ENCODE assay signal across 8 mouse cellular contexts in genomic region chr3:68713550-68713949, GRCm38 (mm10). TPM values are rescaled to one million over a fixed set of nuclear protein-coding genes. Genes with fewer than 3 reads are reported as not detected.
DNase-seq lines count a peak whose midpoint lies in the region; ATAC-seq and TF ChIP-seq lines count a peak whose summit lies in the region.

No protein-coding gene starts in this region.

- no peaks in the 10 kb centered on the region for H3K27me3 ChIP-seq in heart, embryonic 15.5 days
- H3K27me3 ChIP-seq in stomach, embryonic 14.5 days (ENCODE audit: control insufficient read depth, insufficient read depth, low read length) = no peaks in the 10 kb centered on the region

- no peak overlapping the region for H3K9ac ChIP-seq in heart, embryonic 15.5 days
- H3K9ac ChIP-seq in stomach, embryonic 14.5 days (replicated peaks; ENCODE audit: low read depth, low read length) = no peak overlapping the region

- no peaks in the 10 kb centered on the region for H3K9me3 ChIP-seq in heart, embryonic 15.5 days (replicated peaks)
- no peaks in the 10 kb centered on the region for H3K9me3 ChIP-seq in stomach, embryonic 14.5 days (ENCODE audit: control insufficient read depth, low read depth, low read length)

- WGBS in heart, embryonic 15.5 days = 4% methylated on average over 7 of the region's 7 CpGs
- 8% methylated on average over 7 of the region's 7 CpGs for WGBS in stomach, embryonic 14.5 days

- no peak overlapping the region for H3K4me3 ChIP-seq in layer of hippocampus, adult 2 months
- peak overlapping the region; percentile 29 for H3K4me3 ChIP-seq in heart, embryonic 15.5 days
- H3K4me3 ChIP-seq in stomach, embryonic 14.5 days (ENCODE audit: low read depth, low read length) = no peak overlapping the region

- H3K36me3 ChIP-seq in heart, embryonic 15.5 days = no peaks in the 10 kb centered on the region
- no peaks in the 10 kb centered on the region for H3K36me3 ChIP-seq in stomach, embryonic 14.5 days (ENCODE audit: control insufficient read depth, insufficient read depth, low read length)

- peak overlapping the region; percentile 46 for H3K4me2 ChIP-seq in heart, embryonic 15.5 days
- H3K4me2 ChIP-seq in stomach, embryonic 14.5 days (replicated peaks; ENCODE audit: low read depth, low read length) = peak overlapping the region; percentile 16; the same call in 1 of the 2 replicates

- DNase-seq in layer of hippocampus, adult 2 months (ENCODE audit: low spot score in 2 of 2) = peak in 1 of 2 experiments; percentile 58
- no peak for DNase-seq in layer of hippocampus, adult 9-10 months (ENCODE audit: low spot score)
- peak; percentile 51 for DNase-seq in embryo, embryonic 11.5 days (ENCODE audit: low read depth, low spot score)
- peak; percentile 81 to 84 for DNase-seq in kidney, postnatal 4 days
- DNase-seq in lung, postnatal 36 days = peak; percentile 75

- no peaks in the 10 kb centered on the region for H3K4me1 ChIP-seq in heart, embryonic 15.5 days (replicated peaks)
- H3K4me1 ChIP-seq in stomach, embryonic 14.5 days (ENCODE audit: control insufficient read depth, insufficient read depth, low read length) = no peaks in the 10 kb centered on the region

- ATAC-seq in activated CD4-positive, CD25-positive, alpha-beta regulatory T cell, adult 4 months = peak; percentile 44
- ATAC-seq in heart, embryonic 15.5 days (replicated peaks; ENCODE audit: insufficient number of reproducible peaks, insufficient read depth, low FRiP score, low read depth) = no peak
- no peak for ATAC-seq in stomach, embryonic 14.5 days (ENCODE audit: insufficient number of reproducible peaks, insufficient read depth, low FRiP score, low read depth)

- peak; percentile 92 for TF ChIP-seq CTCF in layer of hippocampus, adult 2 months (conservative IDR thresholded peaks at IDR 0.05)

- H3K27ac ChIP-seq in layer of hippocampus, adult 2 months = no peak overlapping the region
- no peak overlapping the region for H3K27ac ChIP-seq in heart, embryonic 15.5 days
- no peak overlapping the region for H3K27ac ChIP-seq in stomach, embryonic 14.5 days (ENCODE audit: low read length)

RNA-seq across cellular contexts. Expression of gene Il12a, which starts 23.1 kb away (rescaled TPM):
- 1 to 10 TPM; 1.0 to 1.3 TPM for total RNA-seq in layer of hippocampus, adult 2 months (2021)
- not detected for polyA plus RNA-seq in activated CD4-positive, CD25-positive, alpha-beta regulatory T cell, adult 4 months (2017; shearing (Covaris generic))
- 0.15 TPM in 1 of 2 replicates, not detected in the other for polyA plus RNA-seq in heart, embryonic 15.5 days (2015; fragmentation: Nextera tagmentation; extraction: Ambion mirVana)
- not detected in 2 replicates for polyA plus RNA-seq in stomach, embryonic 14.5 days (2014; fragmentation: Nextera tagmentation; extraction: Ambion mirVana)
